Mouse (Mus musculus) liver, embryonic 11.5 days (tissue): Measurements from ENCODE around the gene Lpar3. TPM values are rescaled to one million over a fixed set of nuclear protein-coding genes. Genes with fewer than 3 reads are reported as not detected.
A peak's percentile ranks its signal among the peaks of the same experiment; 100 is the strongest.

Experiments used
- ATAC-seq: fragments of 200-750 bp; cut with Nextera tagmentation; replicated peaks from 2 replicates; pipeline ENCODE4 v1.8.0; 2017; ENCODE audit warnings: moderate number of reproducible peaks, mild to moderate bottlenecking, moderate TSS enrichment, moderate library complexity; ENCODE audit not compliant: low FRiP score
- DNase-seq: peaks from one replicate; pipeline ENCODE4 v3.0.0-alpha.2; 2017; ENCODE audit warnings: low spot score
- H3K27ac ChIP-seq: fragments of 300-500 bp; sonication (generic); 2 replicates; pipeline ENCODE4 v1.5.1; 2014; ENCODE audit warnings: mild to moderate bottlenecking, low read depth, low read length, control low read depth
- H3K27me3 ChIP-seq: fragments of 300-500 bp; sonication (generic); replicated peaks from 2 replicates; pipeline ENCODE4 v1.6.1; 2014; ENCODE audit warnings: low read length, mixed read lengths; ENCODE audit not compliant: control insufficient read depth, insufficient read depth
- H3K36me3 ChIP-seq: fragments of 300-500 bp; sonication (generic); 2 replicates; pipeline ENCODE4 v1.6.1; 2014; ENCODE audit warnings: mild to moderate bottlenecking, low read length, moderate library complexity, mixed read lengths; ENCODE audit not compliant: control insufficient read depth, insufficient read depth
- H3K4me1 ChIP-seq: fragments of 300-500 bp; sonication (generic); replicated peaks from 2 replicates; pipeline ENCODE4 v1.6.1; 2014; ENCODE audit warnings: low read length, mixed read lengths; ENCODE audit not compliant: control insufficient read depth, insufficient read depth
- H3K4me2 ChIP-seq: fragments of 300-500 bp; sonication (generic); 2 replicates; pipeline ENCODE4 v1.6.1; 2014; ENCODE audit warnings: mild to moderate bottlenecking, control low read depth, moderate library complexity
- H3K4me3 ChIP-seq: fragments of 300-500 bp; sonication (generic); 2 replicates; pipeline ENCODE4 v1.5.1; 2014; ENCODE audit warnings: low read depth, low read length, control low read depth
- H3K9ac ChIP-seq: fragments of 300-500 bp; sonication (generic); 2 replicates; pipeline ENCODE4 v1.6.1; 2014; ENCODE audit warnings: low read depth, low read length, control low read depth
- H3K9me3 ChIP-seq: fragments of 300-500 bp; sonication (generic); 2 replicates; pipeline ENCODE4 v1.6.1; 2016; ENCODE audit warnings: low read length, inconsistent platforms, mixed read lengths; ENCODE audit not compliant: control insufficient read depth
- WGBS: fragments of 180-500 bp; shearing (Covaris S2); extraction: QIAGEN DNeasy Blood & Tissue Kit; methylation state at CpG from one replicate; pipeline ENCODE4 v1.1.7; 2014; 5-methylcytosine and 5-hydroxymethylcytosine counted together
- polyA plus RNA-seq: library from polyadenylated mRNA; unstranded; fragments of >200 nt; fragmentation: Nextera tagmentation; extraction: Ambion mirVana; gene quantifications from 2 replicates; pipeline ENCODE4 v1.2.1, GENCODE M21; 2014

Lpar3 gene
- 0.43 and 0.52 TPM in 2 replicates for polyA plus RNA-seq

GRCm38 (mm10) chr3:146220776-146221486 is at the start of gene Lpar3:
Lpar3 (plus strand) TSS chr3:146220963.
- Histone ChIP-seq H3K27ac (no peak within 1 kb of the TSS), H3K4me2 (peak within 1 kb of the TSS; percentile 67), H3K36me3 (no peaks in the 10 kb centered on the region), H3K9ac (no peak within 1 kb of the TSS), H3K9me3 (no peaks in the 10 kb centered on the region), H3K4me1 (no peaks in the 10 kb centered on the region), H3K4me3 (peak within 1 kb of the TSS; percentile 50), H3K27me3 (peaks cover 40% of the 10 kb centered on the region)
- DNase-seq (peak; percentile 68), ATAC-seq (peak; percentile 68)
- WGBS = 2% methylated on average over 73 of the region's 73 CpGs

DNA sequence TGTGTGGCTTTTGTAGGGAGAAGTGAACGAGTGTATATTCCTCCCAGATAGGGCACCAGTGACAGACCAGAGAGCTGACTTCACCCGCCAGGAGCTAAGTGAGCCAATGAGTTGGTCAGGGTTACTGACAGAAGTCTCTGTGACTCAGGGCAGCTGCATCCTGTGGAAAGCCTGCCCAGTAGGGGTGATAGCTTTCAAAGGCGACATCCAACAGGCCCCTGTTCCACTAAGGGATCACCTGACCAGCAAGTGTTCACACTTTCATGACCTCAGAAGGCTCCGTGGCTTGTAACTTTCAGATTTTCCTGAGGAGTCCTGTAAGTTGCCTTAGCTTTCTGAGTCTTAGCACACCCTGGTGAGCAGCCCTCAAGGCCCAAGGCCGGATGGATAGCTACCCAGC is 47.7 kb upstream of the Lpar3 start:
- Histone ChIP-seq H3K9me3 (no peaks in the 10 kb centered on the region), H3K4me2 (no peak overlapping the region), H3K4me3 (no peak overlapping the region), H3K27me3 (no peaks in the 10 kb centered on the region), H3K4me1 (no peaks in the 10 kb centered on the region), H3K9ac (no peak overlapping the region), H3K27ac (no peak overlapping the region), H3K36me3 (no peaks in the 10 kb centered on the region)
- no peak for ATAC-seq
- 67% methylated on average over 5 of the region's 5 CpGs for whole genome bisulfite sequencing
- DNase-seq = no peak

DNA sequence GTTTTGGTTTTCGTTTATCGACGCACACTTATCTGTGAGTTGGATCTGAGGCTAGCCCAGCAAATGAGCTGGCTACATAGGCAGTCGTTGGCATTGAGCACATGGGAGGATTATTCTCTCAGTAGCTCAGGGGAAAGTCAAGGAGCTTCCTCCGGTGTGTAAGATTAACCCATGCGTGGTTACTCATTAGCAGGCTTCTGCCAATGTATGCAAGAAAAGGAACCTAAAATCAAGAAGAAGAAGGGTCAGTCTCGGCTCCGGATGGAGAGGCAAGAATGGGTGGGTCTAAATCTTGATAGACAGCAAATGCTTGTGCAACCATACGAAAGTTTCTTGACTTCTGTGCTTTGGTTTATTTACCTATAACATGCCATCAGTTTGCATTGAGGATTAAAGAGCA is 46.5 kb upstream of the Lpar3 start:
- H3K4me2 ChIP-seq = no peak overlapping the region
- H3K9me3 ChIP-seq = no peaks in the 10 kb centered on the region
- H3K4me1 ChIP-seq = no peaks in the 10 kb centered on the region
- no peaks in the 10 kb centered on the region for H3K36me3 ChIP-seq
- H3K4me3 ChIP-seq = no peak overlapping the region
- H3K27ac ChIP-seq = no peak overlapping the region
- no peaks in the 10 kb centered on the region for H3K27me3 ChIP-seq
- WGBS = 78% methylated on average over 9 of the region's 9 CpGs
- DNase-seq = no peak
- no peak for ATAC-seq
- no peak overlapping the region for H3K9ac ChIP-seq

DNA sequence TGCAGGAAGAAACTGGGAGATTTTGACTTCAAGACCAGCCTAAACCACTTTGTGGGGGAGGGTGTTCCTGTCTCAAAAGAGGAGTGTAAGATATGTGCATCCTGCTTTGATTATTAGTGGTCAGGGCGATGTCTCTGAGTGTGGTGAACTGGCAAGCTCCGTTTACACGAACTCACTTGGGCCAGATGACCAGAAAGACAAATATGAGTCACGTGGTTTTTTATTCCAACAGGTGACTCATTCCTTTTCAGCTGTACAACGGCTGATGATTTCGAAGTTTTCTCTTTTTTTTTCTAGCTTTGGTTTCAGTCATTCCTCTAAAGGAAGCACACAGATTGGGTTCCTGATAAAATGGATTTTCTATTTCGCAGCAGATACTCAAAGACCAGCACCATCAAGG is 43.5 kb upstream of the Lpar3 start:
- no peaks in the 10 kb centered on the region for H3K36me3 ChIP-seq
- H3K9ac ChIP-seq = no peak overlapping the region
- H3K4me2 ChIP-seq = no peak overlapping the region
- H3K27me3 ChIP-seq = no peaks in the 10 kb centered on the region
- no peak for DNase-seq
- no peak for ATAC-seq
- H3K4me3 ChIP-seq = no peak overlapping the region
- no peaks in the 10 kb centered on the region for H3K4me1 ChIP-seq
- 71% methylated on average over 7 of the region's 7 CpGs for WGBS
- no peaks in the 10 kb centered on the region for H3K9me3 ChIP-seq
- H3K27ac ChIP-seq = no peak overlapping the region

DNA sequence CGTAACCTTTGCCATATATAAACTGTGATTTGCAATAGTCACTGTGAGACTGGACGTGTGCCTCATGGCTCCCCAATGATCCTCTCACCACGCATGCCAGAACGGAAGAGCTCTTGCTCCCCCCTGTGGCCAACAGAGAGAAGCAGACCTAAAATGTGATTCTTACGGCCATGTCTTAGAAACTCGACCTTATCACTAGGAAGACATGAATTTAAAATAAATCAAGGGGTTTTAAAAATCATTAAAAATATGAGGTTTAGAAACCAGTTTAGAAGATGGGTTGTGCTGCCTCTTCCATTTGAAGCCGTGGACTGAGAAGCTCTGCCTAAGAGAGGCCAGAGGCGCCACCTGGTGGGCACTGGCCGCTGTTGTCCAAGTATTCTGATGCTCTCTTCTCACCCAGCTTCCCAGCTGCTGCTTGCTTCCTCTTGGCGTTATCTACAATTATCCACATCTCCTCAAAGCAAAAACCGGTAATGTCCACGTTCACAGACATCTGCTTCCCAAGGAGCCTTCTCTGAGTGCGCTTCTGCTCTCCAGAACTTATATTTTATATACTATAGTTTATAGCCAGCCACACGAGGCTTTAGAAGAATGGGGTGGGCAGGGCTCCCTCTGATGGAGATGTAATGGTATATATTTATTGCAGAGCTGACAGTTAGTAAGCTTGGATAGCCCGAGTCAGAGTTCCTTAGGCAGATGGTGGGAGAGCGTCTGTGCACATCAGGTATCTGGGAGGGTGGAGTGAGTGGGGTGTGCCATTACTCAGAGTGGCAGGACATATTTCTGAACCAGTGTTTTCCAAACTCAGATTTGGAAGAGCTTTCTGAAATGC is 42.8 kb upstream of the Lpar3 start:
- DNase-seq = peak; percentile 65
- no peak overlapping the region for H3K27ac ChIP-seq
- peak overlapping the region; percentile 21; the same call in 1 of the 2 replicates for H3K4me3 ChIP-seq
- peak; percentile 68 for ATAC-seq
- WGBS = 7% methylated on average over 16 of the region's 16 CpGs
- no peaks in the 10 kb centered on the region for H3K4me1 ChIP-seq
- no peak overlapping the region for H3K9ac ChIP-seq
- H3K9me3 ChIP-seq = no peaks in the 10 kb centered on the region
- no peaks in the 10 kb centered on the region for H3K27me3 ChIP-seq
- H3K36me3 ChIP-seq = no peaks in the 10 kb centered on the region
- H3K4me2 ChIP-seq = peak overlapping the region; percentile 53

- DNase-seq (no peak), ATAC-seq (no peak)
- H3K4me2 ChIP-seq = no peak overlapping the region
- 30% methylated on average over 2 of the region's 2 CpGs for WGBS
- no peak overlapping the region for H3K27ac ChIP-seq
- H3K9me3 ChIP-seq = no peaks in the 10 kb centered on the region
- no peak overlapping the region for H3K9ac ChIP-seq
- no peak overlapping the region for H3K4me3 ChIP-seq
- no peaks in the 10 kb centered on the region for H3K4me1 ChIP-seq
- H3K27me3 ChIP-seq = no peaks in the 10 kb centered on the region
- no peaks in the 10 kb centered on the region for H3K36me3 ChIP-seq
These were observed 40.4 kb upstream of the Lpar3 start for GRCm38 (mm10) chr3:146180341-146180740.

GRCm38 (mm10) chr3:146180986-146181385 is 39.8 kb upstream of the Lpar3 start:
- no peaks in the 10 kb centered on the region for H3K9me3 ChIP-seq
- no peak overlapping the region for H3K4me2 ChIP-seq
- WGBS = 39% methylated on average over 3 of the region's 3 CpGs
- no peak overlapping the region for H3K9ac ChIP-seq
- no peak for ATAC-seq
- DNase-seq = peak; percentile 55
- H3K4me1 ChIP-seq = no peaks in the 10 kb centered on the region
- H3K27me3 ChIP-seq = no peaks in the 10 kb centered on the region
- no peak overlapping the region for H3K4me3 ChIP-seq
- H3K36me3 ChIP-seq = no peaks in the 10 kb centered on the region
- no peak overlapping the region for H3K27ac ChIP-seq

DNA sequence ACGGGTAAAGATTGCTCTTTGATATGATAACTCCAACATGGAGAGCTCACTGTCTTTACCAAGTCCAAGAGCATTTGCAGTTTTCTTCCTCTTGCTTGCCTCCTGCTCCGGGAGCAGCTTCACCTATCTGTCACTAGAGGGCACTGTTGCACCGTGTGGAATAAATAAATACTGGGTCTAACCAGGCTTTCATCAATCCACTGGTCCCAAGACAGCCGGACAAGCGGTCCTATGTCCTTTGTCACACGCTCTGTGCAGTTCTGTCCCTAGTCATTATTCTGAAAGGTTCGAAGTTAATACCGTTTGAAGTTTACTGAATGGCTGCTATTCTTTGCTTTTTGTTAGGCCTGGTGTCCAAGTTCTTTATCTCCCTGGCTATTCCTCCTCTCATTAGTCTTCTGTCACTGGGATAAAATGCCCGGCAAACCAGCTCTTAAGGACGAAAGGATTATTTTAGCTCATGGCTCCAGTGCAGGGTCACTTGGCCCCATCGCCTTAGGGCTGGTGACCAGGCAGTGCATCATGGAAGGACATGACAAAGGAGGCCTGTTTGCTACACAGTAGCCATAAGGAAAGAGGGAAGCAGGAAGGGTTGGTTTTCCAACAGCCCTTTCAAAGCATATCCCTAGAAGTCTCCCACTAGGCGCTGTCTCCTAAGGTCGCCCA is 35.6 kb upstream of the Lpar3 start:
- Histone ChIP-seq H3K9me3 (no peaks in the 10 kb centered on the region), H3K4me3 (no peak overlapping the region), H3K27me3 (no peaks in the 10 kb centered on the region), H3K9ac (no peak overlapping the region), H3K27ac (no peak overlapping the region), H3K4me2 (no peak overlapping the region), H3K4me1 (no peaks in the 10 kb centered on the region), H3K36me3 (no peaks in the 10 kb centered on the region)
- ATAC-seq = no peak; the same call in 1 of the 2 replicates
- peak; percentile 61 for DNase-seq
- 27% methylated on average over 13 of the region's 13 CpGs for WGBS
